Mouse (Mus musculus) kidney, embryonic 16.5 days (tissue): ENCODE measurements around the gene Bud13. TPM values are rescaled to one million over a fixed set of nuclear protein-coding genes. Genes with fewer than 3 reads are reported as not detected.

Experiments
- ATAC-seq: fragments of 200-750 bp; cut with Nextera tagmentation; 2 replicates; pipeline ENCODE4 v1.8.0; 2017; ENCODE audit warnings: moderate TSS enrichment; ENCODE audit not compliant: low FRiP score, low TSS enrichment
- H3K27ac ChIP-seq: fragments of 300-500 bp; sonication (generic); 2 replicates; pipeline ENCODE4 v1.5.1; 2014; ENCODE audit warnings: low read length
- H3K27me3 ChIP-seq: fragments of 300-500 bp; sonication (generic); 2 replicates; pipeline ENCODE4 v1.6.1; 2014; ENCODE audit warnings: low read length, control low read depth, mixed read lengths; ENCODE audit not compliant: insufficient read depth
- H3K36me3 ChIP-seq: fragments of 300-500 bp; sonication (generic); 2 replicates; pipeline ENCODE4 v1.6.1; 2014; ENCODE audit warnings: low read length, control low read depth, mixed read lengths; ENCODE audit not compliant: insufficient read depth
- H3K4me1 ChIP-seq: fragments of 300-500 bp; sonication (generic); 2 replicates; pipeline ENCODE4 v1.6.1; 2014; ENCODE audit warnings: low read length, control low read depth, mixed read lengths; ENCODE audit not compliant: insufficient read depth
- H3K4me2 ChIP-seq: fragments of 300-500 bp; sonication (generic); replicated peaks from 2 replicates; pipeline ENCODE4 v1.6.1; 2014; ENCODE audit warnings: low read depth, low read length
- H3K4me3 ChIP-seq: fragments of 300-500 bp; sonication (generic); 2 replicates; pipeline ENCODE4 v1.5.1; 2014; ENCODE audit warnings: mild to moderate bottlenecking, low read length
- H3K9ac ChIP-seq: fragments of 300-500 bp; sonication (generic); replicated peaks from 2 replicates; pipeline ENCODE4 v1.6.1; 2014; ENCODE audit warnings: low read length
- H3K9me3 ChIP-seq: fragments of 300-500 bp; sonication (generic); 2 replicates; pipeline ENCODE4 v1.6.1; 2016; ENCODE audit warnings: low read length, control low read depth
- WGBS: fragments of 180-500 bp; shearing (Covaris S2); extraction: QIAGEN DNeasy Blood & Tissue Kit; methylation state at CpG from one replicate; pipeline ENCODE4 v1.1.7; 2014; 5-methylcytosine and 5-hydroxymethylcytosine counted together
- polyA plus RNA-seq: library from polyadenylated mRNA; unstranded; fragments of >200 nt; fragmentation: Nextera tagmentation; extraction: Ambion mirVana; gene quantifications from 2 replicates; pipeline ENCODE4 v1.2.1, GENCODE M21; 2015

Bud13 gene
- polyA plus RNA-seq, 1 experiment from 2014 or later, result 25.6 TPM

- Histone ChIP-seq H3K27ac (no peak overlapping the region), H3K4me3 (no peak overlapping the region), H3K9me3 (no peaks in the 10 kb centered on the region), H3K4me1 (no peaks in the 10 kb centered on the region), H3K36me3 (no peaks in the 10 kb centered on the region), H3K4me2 (no peak overlapping the region), H3K27me3 (no peaks in the 10 kb centered on the region), H3K9ac (no peak overlapping the region)
- 90% methylated on average over 7 of the region's 7 CpGs for WGBS
- no peak for ATAC-seq
Measured at GRCm38 (mm10) chr9:46256177-46256576, 26.6 kb upstream of the Bud13 start.

- WGBS, result 86% methylated on average over 10 of the region's 10 CpGs
Measured at GRCm38 (mm10) chr9:46256658-46257385, 26.0 kb upstream of the Bud13 start.

GRCm38 (mm10) chr9:46257546-46257945, 25.3 kb upstream of the Bud13 start:
- Histone ChIP-seq H3K36me3 (no peaks in the 10 kb centered on the region), H3K4me3 (no peak overlapping the region), H3K4me2 (no peak overlapping the region), H3K9ac (no peak overlapping the region), H3K27ac (no peak overlapping the region), H3K9me3 (no peaks in the 10 kb centered on the region), H3K27me3 (no peaks in the 10 kb centered on the region), H3K4me1 (no peaks in the 10 kb centered on the region)
- WGBS, result 79% methylated on average over 3 of the region's 3 CpGs
- ATAC-seq, result no peak

More at GRCm38 (mm10) chr9:46256658-46257385, 26.0 kb upstream of the Bud13 start:
- Histone ChIP-seq H3K36me3 (no peaks in the 10 kb centered on the region), H3K27me3 (no peaks in the 10 kb centered on the region), H3K4me2 (no peak overlapping the region), H3K4me3 (no peak overlapping the region), H3K9ac (no peak overlapping the region), H3K9me3 (no peaks in the 10 kb centered on the region), H3K4me1 (no peaks in the 10 kb centered on the region), H3K27ac (no peak overlapping the region)
- no peak for ATAC-seq

GRCm38 (mm10) chr9:46259111-46259510, 23.7 kb upstream of the Bud13 start:
- no peak overlapping the region for H3K4me3 ChIP-seq
- ATAC-seq, result no peak
- 91% methylated on average over 6 of the region's 6 CpGs for WGBS

DNA sequence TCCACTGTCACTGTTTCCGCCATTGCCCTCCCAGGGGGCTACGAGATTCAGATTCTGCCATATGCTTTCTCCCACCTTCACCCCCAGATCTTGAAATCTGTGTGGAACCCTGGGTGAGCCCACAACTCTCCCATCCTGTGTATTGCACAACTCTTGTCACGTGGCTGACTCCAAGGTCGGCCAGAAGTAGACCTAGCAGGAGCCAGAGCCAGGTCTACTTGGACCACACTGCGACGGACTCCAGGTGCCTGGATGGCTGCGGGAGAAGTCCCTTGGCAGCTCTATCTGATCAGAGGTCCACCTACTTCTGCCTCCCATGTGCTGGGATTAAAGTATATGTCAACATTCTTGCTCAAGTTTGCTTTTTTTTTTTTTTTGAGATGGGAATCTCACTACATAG, 21.7 kb upstream of the Bud13 start:
- no peak for ATAC-seq
- Histone ChIP-seq H3K4me3 (no peak overlapping the region), H3K4me1 (no peaks in the 10 kb centered on the region), H3K4me2 (no peak overlapping the region), H3K36me3 (no peaks in the 10 kb centered on the region), H3K9ac (no peak overlapping the region), H3K9me3 (no peaks in the 10 kb centered on the region), H3K27me3 (no peaks in the 10 kb centered on the region), H3K27ac (no peak overlapping the region)
- WGBS, result 93% methylated on average over 7 of the region's 7 CpGs

More at GRCm38 (mm10) chr9:46259111-46259510, 23.7 kb upstream of the Bud13 start:
- no peak overlapping the region for H3K9ac ChIP-seq
- no peak overlapping the region for H3K27ac ChIP-seq
- no peaks in the 10 kb centered on the region for H3K36me3 ChIP-seq
- no peaks in the 10 kb centered on the region for H3K4me1 ChIP-seq
- no peak overlapping the region for H3K4me2 ChIP-seq
- no peaks in the 10 kb centered on the region for H3K9me3 ChIP-seq
- no peaks in the 10 kb centered on the region for H3K27me3 ChIP-seq

DNA sequence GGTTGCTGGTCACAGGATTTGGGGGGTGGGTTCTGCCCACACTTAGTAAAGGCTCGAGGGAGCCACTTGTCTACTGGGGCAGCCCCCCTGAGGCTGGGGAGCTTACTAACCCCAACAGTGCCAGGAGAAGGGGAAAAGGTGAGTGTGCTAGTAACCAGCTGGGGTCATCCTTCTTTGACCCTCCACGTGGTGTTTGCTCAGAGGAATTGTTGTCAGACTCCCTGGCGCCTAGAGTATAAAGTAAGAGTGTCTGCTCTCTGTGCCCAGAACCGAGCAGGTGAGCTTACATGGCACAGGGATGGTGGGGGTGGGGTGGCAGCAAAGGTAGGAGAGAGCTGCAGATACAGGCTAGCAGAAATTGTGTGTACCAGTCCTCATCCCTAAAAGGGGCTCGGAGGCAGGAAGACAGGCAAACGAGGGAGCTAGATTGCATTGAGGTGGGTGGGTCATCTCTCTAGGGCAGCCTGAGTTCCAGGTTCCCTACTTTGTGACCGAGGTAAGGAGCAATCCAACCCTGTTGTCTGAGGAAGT, 14.4 kb upstream of the Bud13 start, which contains the start of gene Apoa5:
Apoa5 (plus strand) TSS at position 291 of the 531 bp plus-strand sequence.
- ATAC-seq, result no peak
- Histone ChIP-seq H3K27ac (no peak within 1 kb of the TSS), H3K4me3 (no peak within 1 kb of the TSS), H3K4me2 (no peak within 1 kb of the TSS), H3K9ac (no peak within 1 kb of the TSS), H3K9me3 (no peaks in the 10 kb centered on the region), H3K4me1 (0 out of 2 replicates have a peak, but pooled peaks cover 7% of the 10 kb centered on the region), H3K36me3 (no peaks in the 10 kb centered on the region), H3K27me3 (peaks cover 8% of the 10 kb centered on the region; the same call in 1 of the 2 replicates)
- WGBS, result 45% methylated on average over 7 of the region's 7 CpGs

DNA sequence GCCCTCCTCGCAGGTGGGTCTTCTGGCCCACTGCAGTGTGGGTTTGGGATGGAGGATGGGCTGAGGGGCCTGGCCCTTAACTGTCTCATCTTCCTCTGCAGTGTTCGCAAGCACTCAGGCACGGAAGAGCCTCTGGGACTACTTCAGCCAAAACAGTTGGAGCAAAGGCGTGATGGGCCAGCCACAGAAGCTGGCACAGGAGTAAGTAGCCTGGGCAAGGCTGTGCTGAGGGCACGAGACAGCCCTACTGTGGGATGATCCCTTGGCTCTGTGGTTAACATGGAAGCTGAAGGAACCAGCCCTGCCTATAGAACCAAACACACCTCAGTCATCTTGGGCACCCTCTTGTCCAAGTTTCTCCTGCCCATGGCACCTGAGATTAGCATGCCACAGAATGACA, 13.7 kb upstream of the Bud13 start:
- peaks cover 8% of the 10 kb centered on the region; the same call in 1 of the 2 replicates for H3K27me3 ChIP-seq

GRCm38 (mm10) chr9:46270782-46271181, 12.0 kb upstream of the Bud13 start:
- WGBS, result 86% methylated on average over 4 of the region's 4 CpGs
- H3K9me3 ChIP-seq, result no peaks in the 10 kb centered on the region
- ATAC-seq, result no peak
- H3K27me3 ChIP-seq, result peaks cover 8% of the 10 kb centered on the region; the same call in 1 of the 2 replicates
- peaks cover 13% of the 10 kb centered on the region for H3K36me3 ChIP-seq
- H3K27ac ChIP-seq, result no peak overlapping the region
- peaks cover 13% of the 10 kb centered on the region for H3K4me1 ChIP-seq
- no peak overlapping the region for H3K4me3 ChIP-seq
- H3K9ac ChIP-seq, result no peak overlapping the region
- H3K4me2 ChIP-seq, result no peak overlapping the region

More for the DNA sequence above, 13.7 kb upstream of the Bud13 start:
- H3K9ac ChIP-seq, result no peak overlapping the region
- peaks cover 13% of the 10 kb centered on the region for H3K4me1 ChIP-seq
- no peak overlapping the region for H3K27ac ChIP-seq
- ATAC-seq, result no peak
- WGBS, result 75% methylated on average over 5 of the region's 5 CpGs
- H3K4me2 ChIP-seq, result no peak overlapping the region
- no peaks in the 10 kb centered on the region for H3K36me3 ChIP-seq
- H3K4me3 ChIP-seq, result no peak overlapping the region
- H3K9me3 ChIP-seq, result no peaks in the 10 kb centered on the region

- no peak overlapping the region for H3K4me3 ChIP-seq
Measured at GRCm38 (mm10) chr9:46272070-46272469, 10.7 kb upstream of the Bud13 start.

More at GRCm38 (mm10) chr9:46272070-46272469, 10.7 kb upstream of the Bud13 start:
- WGBS, result 87% methylated on average over 9 of the region's 9 CpGs
- peaks cover 13% of the 10 kb centered on the region for H3K4me1 ChIP-seq
- no peak overlapping the region for H3K9ac ChIP-seq
- ATAC-seq, result no peak
- H3K36me3 ChIP-seq, result peaks cover 26% of the 10 kb centered on the region
- H3K27ac ChIP-seq, result no peak overlapping the region
- peaks cover 8% of the 10 kb centered on the region; the same call in 1 of the 2 replicates for H3K27me3 ChIP-seq
- H3K9me3 ChIP-seq, result no peaks in the 10 kb centered on the region
- no peak overlapping the region for H3K4me2 ChIP-seq
